Mouse (Mus musculus): ENCODE measurements around the gene Gm49318. TPM values are rescaled to one million over a fixed set of nuclear protein-coding genes. Genes with fewer than 3 reads are reported as not detected.

The Gm49318 gene
- not detected in 2 replicates for polyA plus RNA-seq (2015; fragmentation: Nextera tagmentation; extraction: Ambion mirVana)

GRCm38 (mm10) chr9:22070791-22071573 is at the start of gene Gm49318, which contains the start of gene Zfp653:
Gene Gm49318 (minus strand): TSS chr9:22071259.
Gene Zfp653 (minus strand): TSS chr9:22071376.
- Histone ChIP-seq H3K4me2 (replicated peaks) (peak within 1 kb of the TSS; percentile 66), H3K9ac (peak within 1 kb of the TSS; percentile 85), H3K27me3 (no peaks in the 10 kb centered on the region), H3K27ac (peak within 1 kb of the TSS; percentile 96), H3K4me1 (peaks cover 13% of the 10 kb centered on the region), H3K4me3 (peak within 1 kb of the TSS; percentile 63), H3K36me3 (peaks cover 46% of the 10 kb centered on the region), H3K9me3 (no peaks in the 10 kb centered on the region)
- under 1% methylated on average over 70 of the region's 87 CpGs for WGBS
- peak; percentile 98 for ATAC-seq (ENCODE audit: low FRiP score, low read depth)

GRCm38 (mm10) chr9:22119543-22119942 is 48.5 kb upstream of the Gm49318 start:
- Histone ChIP-seq H3K4me3 (no peak overlapping the region), H3K9me3 (no peaks in the 10 kb centered on the region), H3K4me1 (peaks cover 15% of the 10 kb centered on the region), H3K9ac (no peak overlapping the region), H3K27ac (no peak overlapping the region), H3K36me3 (no peaks in the 10 kb centered on the region; the same call in 1 of the 2 replicates), H3K27me3 (no peaks in the 10 kb centered on the region), H3K4me2 (replicated peaks) (no peak overlapping the region)
- ATAC-seq (ENCODE audit: low FRiP score, low read depth): no peak
- 87% methylated on average over 4 of the region's 4 CpGs for WGBS

GRCm38 (mm10) chr9:22117754-22118456 is 46.8 kb upstream of the Gm49318 start:
- ATAC-seq (ENCODE audit: low FRiP score, low read depth): no peak
- Histone ChIP-seq H3K4me2 (replicated peaks) (peak overlapping the region; percentile 88), H3K27me3 (no peaks in the 10 kb centered on the region), H3K36me3 (peaks cover 13% of the 10 kb centered on the region), H3K27ac (0 out of 2 replicates have a peak overlapping the region, but pooled peaks have one; percentile 28), H3K9ac (peak overlapping the region; percentile 70), H3K4me3 (peak overlapping the region; percentile 92), H3K9me3 (no peaks in the 10 kb centered on the region), H3K4me1 (peaks cover 15% of the 10 kb centered on the region)
- 46% methylated on average over 10 of the region's 10 CpGs for WGBS

GRCm38 (mm10) chr9:22116740-22117426 is 45.8 kb upstream of the Gm49318 start, which contains the start of gene Elof1:
Gene Elof1 (minus strand): TSS chr9:22117172.
- H3K4me2 ChIP-seq (replicated peaks): peak within 1 kb of the TSS; percentile 88
- H3K4me1 ChIP-seq: peaks cover 15% of the 10 kb centered on the region
- peak within 1 kb of the TSS; percentile 96 for H3K9ac ChIP-seq
- H3K4me3 ChIP-seq: peak within 1 kb of the TSS; percentile 92
- H3K27me3 ChIP-seq: no peaks in the 10 kb centered on the region
- H3K9me3 ChIP-seq: no peaks in the 10 kb centered on the region
- H3K27ac ChIP-seq: peak within 1 kb of the TSS; percentile 77
- peak; percentile 96 for ATAC-seq (ENCODE audit: low FRiP score, low read depth)
- H3K36me3 ChIP-seq: peaks cover 23% of the 10 kb centered on the region
- under 1% methylated on average over 52 of the region's 52 CpGs for WGBS

GRCm38 (mm10) chr9:22116086-22116485 is 45.0 kb upstream of the Gm49318 start:
- peaks cover 15% of the 10 kb centered on the region for H3K4me1 ChIP-seq
- no peaks in the 10 kb centered on the region for H3K27me3 ChIP-seq
- 40% methylated on average over 15 of the region's 15 CpGs for WGBS
- peak overlapping the region; percentile 96 for H3K9ac ChIP-seq
- H3K36me3 ChIP-seq: peaks cover 30% of the 10 kb centered on the region
- H3K27ac ChIP-seq: no peak overlapping the region
- no peaks in the 10 kb centered on the region for H3K9me3 ChIP-seq
- H3K4me3 ChIP-seq: peak overlapping the region; percentile 92
- peak overlapping the region; percentile 88 for H3K4me2 ChIP-seq (replicated peaks)
- ATAC-seq (ENCODE audit: low FRiP score, low read depth): no peak

- no peak for ATAC-seq (ENCODE audit: low FRiP score, low read depth)
- Histone ChIP-seq H3K4me3 (peak overlapping the region; percentile 92), H3K27me3 (no peaks in the 10 kb centered on the region), H3K27ac (no peak overlapping the region), H3K4me1 (peaks cover 15% of the 10 kb centered on the region), H3K4me2 (replicated peaks) (peak overlapping the region; percentile 88), H3K9me3 (no peaks in the 10 kb centered on the region), H3K36me3 (peaks cover 34% of the 10 kb centered on the region), H3K9ac (peak overlapping the region; percentile 96)
- 90% methylated on average over 4 of the region's 4 CpGs for WGBS
These were observed 44.6 kb upstream of the Gm49318 start for GRCm38 (mm10) chr9:22115635-22116034.

GRCm38 (mm10) chr9:22108194-22108593 is 37.1 kb upstream of the Gm49318 start:
- Histone ChIP-seq H3K4me2 (replicated peaks) (no peak overlapping the region), H3K27ac (no peak overlapping the region), H3K4me1 (no peaks in the 10 kb centered on the region), H3K4me3 (no peak overlapping the region), H3K27me3 (0 out of 2 replicates have a peak, but pooled peaks cover 1% of the 10 kb centered on the region), H3K9ac (no peak overlapping the region), H3K9me3 (no peaks in the 10 kb centered on the region), H3K36me3 (peaks cover 40% of the 10 kb centered on the region)
- 90% methylated on average over 9 of the region's 9 CpGs for whole genome bisulfite sequencing
- no peak for ATAC-seq (ENCODE audit: low FRiP score, low read depth)

- Histone ChIP-seq H3K27ac (no peak overlapping the region), H3K9ac (0 out of 2 replicates have a peak overlapping the region, but pooled peaks have one; percentile 21), H3K4me2 (replicated peaks) (peak overlapping the region; percentile 9), H3K9me3 (no peaks in the 10 kb centered on the region), H3K36me3 (no peaks in the 10 kb centered on the region), H3K27me3 (peaks cover 66% of the 10 kb centered on the region), H3K4me3 (peak overlapping the region; percentile 15; the same call in 1 of the 2 replicates), H3K4me1 (0 out of 2 replicates have a peak, but pooled peaks cover 18% of the 10 kb centered on the region)
- ATAC-seq (ENCODE audit: low FRiP score, low read depth): no peak
- 3% methylated on average over 18 of the region's 18 CpGs for WGBS
These were observed 28.9 kb upstream of the Gm49318 start for GRCm38 (mm10) chr9:22099922-22100321.

GRCm38 (mm10) chr9:22098993-22099696 is 28.1 kb upstream of the Gm49318 start, which contains the start of gene Cnn1:
Gene Cnn1 (plus strand): TSS chr9:22099216.
- 0 out of 2 replicates have a peak, but pooled peaks cover 18% of the 10 kb centered on the region for H3K4me1 ChIP-seq
- H3K27ac ChIP-seq: no peak within 1 kb of the TSS
- 6% methylated on average over 14 of the region's 14 CpGs for WGBS
- H3K9me3 ChIP-seq: no peaks in the 10 kb centered on the region
- H3K27me3 ChIP-seq: peaks cover 69% of the 10 kb centered on the region
- peak within 1 kb of the TSS; percentile 21; the same call in 1 of the 2 replicates for H3K4me3 ChIP-seq
- H3K36me3 ChIP-seq: no peaks in the 10 kb centered on the region
- ATAC-seq (ENCODE audit: low FRiP score, low read depth): no peak
- H3K9ac ChIP-seq: 0 out of 2 replicates have a peak within 1 kb of the TSS, but pooled peaks have one; percentile 27
- peak within 1 kb of the TSS; percentile 40 for H3K4me2 ChIP-seq (replicated peaks)

GRCm38 (mm10) chr9:22095854-22096307 is 24.8 kb upstream of the Gm49318 start:
- H3K27ac ChIP-seq: no peak overlapping the region
- peak overlapping the region; percentile 68 for H3K4me2 ChIP-seq (replicated peaks)
- H3K9ac ChIP-seq: peak overlapping the region; percentile 62
- H3K4me3 ChIP-seq: peak overlapping the region; percentile 39
- H3K4me1 ChIP-seq: 0 out of 2 replicates have a peak, but pooled peaks cover 18% of the 10 kb centered on the region
- no peaks in the 10 kb centered on the region for H3K9me3 ChIP-seq
- no peaks in the 10 kb centered on the region for H3K36me3 ChIP-seq
- 1% methylated on average over 24 of the region's 24 CpGs for WGBS
- H3K27me3 ChIP-seq: peaks cover 51% of the 10 kb centered on the region
- ATAC-seq (ENCODE audit: low FRiP score, low read depth): peak; percentile 72

- Histone ChIP-seq H3K27me3 (peaks cover 19% of the 10 kb centered on the region), H3K4me3 (no peak overlapping the region), H3K9ac (no peak overlapping the region), H3K9me3 (no peaks in the 10 kb centered on the region), H3K4me2 (replicated peaks) (no peak overlapping the region), H3K4me1 (0 out of 2 replicates have a peak, but pooled peaks cover 4% of the 10 kb centered on the region), H3K27ac (no peak overlapping the region), H3K36me3 (no peaks in the 10 kb centered on the region)
- WGBS: 87% methylated on average over 6 of the region's 6 CpGs
- no peak for ATAC-seq (ENCODE audit: low FRiP score, low read depth)
These were observed 21.7 kb upstream of the Gm49318 start for GRCm38 (mm10) chr9:22092746-22093145.

Measured in limb, embryonic 13.5 days (tissue).